Mouse (Mus musculus) heart, postnatal 0 days (tissue): ENCODE data around the gene Cnih3.

Experiments used
- CTCF ChIP-seq: IDR thresholded peaks from 2 replicates; pipeline ENCODE4 v1.5.1; 2016; ENCODE audit warnings: antibody characterized with exemption, control low read depth, low read depth
- EP300 ChIP-seq: IDR thresholded peaks from 2 replicates; pipeline ENCODE4 v1.6.1; 2016; ENCODE audit warnings: antibody characterized with exemption, low read depth

GRCm38 (mm10) chr1:181440982-181441603, 88.7 kb downstream of the Cnih3 start:
- TF ChIP-seq CTCF: no peak
- no peak for TF ChIP-seq EP300
